Mouse (Mus musculus) kidney, adult 9 months (tissue): ENCODE measurements around the gene Pah.

ENCODE experiments used
- DNase-seq: peaks from one replicate; pipeline ENCODE4 v3.0.0; 2022

Gene Pah

GRCm38 (mm10) chr10:87521646-87522045, at the start of gene Pah:
Gene Pah, plus strand, starts transcription at chr10:87521795.
- peak; percentile 91 for DNase-seq

GRCm38 (mm10) chr10:87473475-87474131, 48.0 kb upstream of the Pah start:
- DNase-seq: no peak

GRCm38 (mm10) chr10:87474971-87475370, 46.6 kb upstream of the Pah start:
- no peak for DNase-seq

- DNase-seq: no peak
Observed at GRCm38 (mm10) chr10:87477895-87478294, 43.7 kb upstream of the Pah start.

- DNase-seq: no peak
Observed at GRCm38 (mm10) chr10:87484831-87485720, 36.5 kb upstream of the Pah start.

- DNase-seq: peak; percentile 54
Observed at GRCm38 (mm10) chr10:87485721-87486620, 35.6 kb upstream of the Pah start.

GRCm38 (mm10) chr10:87488429-87489145, 33.0 kb upstream of the Pah start:
- DNase-seq: no peak

- DNase-seq: no peak
Observed at GRCm38 (mm10) chr10:87489246-87490009, 32.2 kb upstream of the Pah start.

GRCm38 (mm10) chr10:87490328-87490727, 31.3 kb upstream of the Pah start:
- DNase-seq: no peak

- DNase-seq: no peak
Observed at GRCm38 (mm10) chr10:87491485-87492040, 30.0 kb upstream of the Pah start.

GRCm38 (mm10) chr10:87492332-87492660, 29.3 kb upstream of the Pah start:
- no peak for DNase-seq

- DNase-seq: peak; percentile 66
Observed at GRCm38 (mm10) chr10:87492661-87493551, 28.7 kb upstream of the Pah start.

GRCm38 (mm10) chr10:87493576-87493975, 28.0 kb upstream of the Pah start, which contains the start of gene Ascl1:
Gene Ascl1, minus strand, starts transcription at chr10:87493660.
- no peak for DNase-seq

- DNase-seq: no peak
Observed at GRCm38 (mm10) chr10:87494176-87494575, 27.4 kb upstream of the Pah start.

- DNase-seq: peak; percentile 45
Observed at GRCm38 (mm10) chr10:87494596-87494995, 27.0 kb upstream of the Pah start.

GRCm38 (mm10) chr10:87497056-87497455, 24.5 kb upstream of the Pah start:
- DNase-seq: no peak

- no peak for DNase-seq
Observed at GRCm38 (mm10) chr10:87500926-87501658, 20.5 kb upstream of the Pah start.

- DNase-seq: no peak
Observed at GRCm38 (mm10) chr10:87501659-87502042, 19.9 kb upstream of the Pah start.

GRCm38 (mm10) chr10:87502283-87502682, 19.3 kb upstream of the Pah start:
- no peak for DNase-seq

GRCm38 (mm10) chr10:87503946-87504345, 17.6 kb upstream of the Pah start:
- peak; percentile 55 for DNase-seq
